1 mouse cellular context compared by ENCODE assay signal in the genomic region with DNA sequence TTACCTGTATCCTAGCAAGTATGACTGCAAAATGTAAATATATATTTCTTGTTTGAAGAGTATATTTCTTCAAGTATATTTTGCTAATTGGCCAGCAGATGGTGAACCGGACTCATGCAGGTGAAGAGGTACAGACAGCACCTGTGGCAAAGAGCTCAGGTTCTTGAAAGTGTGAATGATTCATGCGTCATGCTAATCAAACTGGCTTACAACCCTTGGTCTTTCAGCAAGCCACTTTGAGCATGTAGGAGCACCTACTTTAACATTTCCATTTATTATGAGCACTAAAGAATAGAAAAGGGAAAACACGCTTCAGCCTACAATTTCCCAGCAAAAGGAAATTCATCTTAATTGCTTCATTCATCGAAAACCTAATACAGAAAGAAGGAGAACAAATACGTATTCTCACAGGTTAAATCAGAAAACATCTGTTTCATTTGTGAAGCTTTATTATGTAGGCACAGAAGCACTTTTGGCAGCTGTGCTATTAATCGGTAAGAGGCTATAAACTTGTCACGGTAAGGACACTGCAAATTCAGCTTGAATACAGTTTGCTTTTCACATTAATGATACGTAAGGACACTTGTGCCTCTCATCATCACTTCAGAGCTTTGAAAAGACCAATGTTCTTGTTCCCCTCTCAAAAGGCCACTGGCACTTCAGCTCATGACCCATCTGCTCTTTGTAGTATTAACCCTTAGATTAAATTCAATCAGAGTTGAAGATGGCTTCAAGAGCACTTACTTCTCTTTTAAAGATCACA.
TF ChIP-seq lines count a peak whose summit lies in the region.

No protein-coding gene starts in this region.

TF ChIP-seq in CH12.LX, 34 proteins besides CTCF, POLR2A, EP300 and RAD21:
- TF ChIP-seq SMC3 (IDR thresholded peaks at IDR 0.05; ENCODE audit: low read depth, low read length) (no peak), CHD2 (IDR thresholded peaks at IDR 0.05; ENCODE audit: low read length) (no peak), PAX5 (IDR thresholded peaks at IDR 0.05; ENCODE audit: low read length) (no peak), UBTF (IDR thresholded peaks at IDR 0.05; ENCODE audit: low read depth, low read length) (no peak), KAT2A (IDR thresholded peaks at IDR 0.05; ENCODE audit: insufficient replicate concordance, low read length) (no peak), ZKSCAN1 (IDR thresholded peaks at IDR 0.05; ENCODE audit: borderline replicate concordance, low read depth, low read length) (no peak), JUN (IDR thresholded peaks at IDR 0.05; ENCODE audit: insufficient read depth, low read depth, low read length) (no peak), HCFC1 (IDR thresholded peaks at IDR 0.05; ENCODE audit: low read depth, low read length) (no peak), MAX (IDR thresholded peaks at IDR 0.05; ENCODE audit: low read length) (no peak), BHLHE40 (IDR thresholded peaks at IDR 0.05; ENCODE audit: low read depth, low read length) (no peak), E2F4 (IDR thresholded peaks at IDR 0.05; ENCODE audit: insufficient replicate concordance, low read depth, low read length) (no peak), MEF2A (IDR thresholded peaks at IDR 0.05; ENCODE audit: borderline replicate concordance, low read depth, low read length) (no peak), MXI1 (IDR thresholded peaks at IDR 0.05; ENCODE audit: low read depth, low read length) (no peak), ETS1 (conservative IDR thresholded peaks at IDR 0.05; ENCODE audit: low read depth, low read length) (no peak), ZNF384 (IDR thresholded peaks at IDR 0.05; ENCODE audit: low read depth, low read length) (no peak)
